Mouse (Mus musculus) fibroblast of lung, adult 2 months (primary cell): ENCODE data around the gene Prr13.

Source experiments
- DNase-seq: peaks from one replicate; pipeline ENCODE4 v3.0.0-alpha.2; 2011; ENCODE audit warnings: low read depth

The Prr13 gene

GRCm38 (mm10) chr15:102460971-102461370 lies 2.1 kb downstream of the Prr13 start:
- no peak for DNase-seq

DNA sequence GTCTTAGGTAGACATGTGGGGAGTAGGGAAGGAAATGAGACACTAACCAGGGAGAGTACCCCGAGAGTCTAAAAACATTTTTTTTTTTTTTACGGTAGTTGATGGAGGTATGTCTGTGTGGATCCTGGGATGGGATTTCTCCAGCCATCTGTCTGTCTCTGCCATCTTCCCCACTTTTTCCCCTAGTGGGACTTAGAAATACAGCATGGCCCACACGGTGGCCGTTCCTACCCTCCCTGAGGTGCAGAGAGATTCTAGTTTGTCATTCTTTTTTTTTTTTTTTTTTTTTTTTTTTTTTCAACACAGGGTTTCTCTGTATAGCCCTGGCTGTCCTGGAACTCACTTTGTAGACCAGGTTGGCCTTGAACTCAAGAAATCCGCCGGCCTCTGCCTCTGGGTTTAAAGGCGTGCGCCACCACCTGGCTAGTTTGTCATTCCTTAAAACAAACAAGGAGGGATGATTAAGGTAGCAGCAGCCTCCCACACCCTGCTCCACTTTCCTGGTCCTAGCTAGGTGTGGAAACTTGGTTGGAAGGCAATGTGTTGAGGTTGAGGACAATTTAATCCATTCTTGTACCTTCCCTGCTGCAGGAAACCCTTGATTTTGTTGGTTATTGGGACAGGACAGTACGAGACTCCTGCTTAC lies 2.7 kb downstream of the Prr13 start:
- DNase-seq = no peak

- no peak for DNase-seq
These were observed 4.8 kb downstream of the Prr13 start for GRCm38 (mm10) chr15:102463666-102464065.

DNA sequence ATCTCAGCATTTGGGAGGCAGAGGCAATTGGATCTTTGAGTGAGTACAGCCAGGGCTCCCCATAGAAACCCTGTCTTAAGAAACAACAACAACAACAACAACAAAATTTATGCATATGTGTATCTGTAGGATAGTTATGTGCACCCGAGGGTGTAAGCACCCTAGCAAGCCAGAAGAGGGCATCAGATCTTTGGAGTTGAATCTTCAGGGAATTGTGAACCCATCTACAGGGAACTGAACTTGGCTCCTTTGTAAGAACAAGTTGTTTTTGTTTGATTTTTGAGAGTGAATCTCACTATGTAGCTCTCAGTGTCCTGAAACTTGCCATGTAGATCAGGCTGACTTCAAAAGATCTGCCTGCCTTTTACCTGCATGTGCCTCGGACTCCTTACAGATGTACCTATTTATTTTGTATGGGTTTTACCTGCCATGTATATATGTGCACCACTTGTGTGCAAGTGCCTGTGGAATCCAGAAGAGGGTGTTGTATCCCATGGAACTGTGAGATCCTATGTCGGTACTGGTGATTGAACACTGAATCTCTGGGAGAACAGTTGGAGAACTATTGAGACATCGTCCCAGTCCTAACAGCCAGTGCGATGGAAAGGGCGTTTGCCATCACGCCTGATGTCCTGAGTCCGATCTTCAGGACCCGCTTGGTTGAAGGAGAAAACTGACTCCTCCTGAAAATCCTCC lies 10.0 kb downstream of the Prr13 start:
- DNase-seq = no peak

DNA sequence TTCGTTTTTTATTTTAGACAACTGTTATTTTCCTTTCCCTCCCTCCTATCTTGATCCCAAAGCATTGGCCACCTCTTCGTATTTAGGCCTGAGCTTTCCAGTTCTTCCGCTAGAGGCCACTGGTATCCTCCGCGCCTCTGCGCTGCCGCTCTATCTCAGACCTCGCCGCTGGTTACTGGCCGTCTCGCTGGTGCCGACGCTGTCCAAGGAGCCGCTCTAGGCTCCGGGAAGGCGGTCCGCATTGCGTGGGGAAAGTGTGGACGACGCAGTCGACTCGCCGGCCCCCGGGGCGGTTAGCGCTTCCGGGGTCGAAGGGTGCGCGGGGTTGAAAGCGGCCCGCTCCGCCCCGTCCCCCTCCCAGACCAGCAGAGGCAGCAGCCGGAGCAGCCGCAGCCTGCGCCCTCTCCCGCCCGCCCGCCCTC lies 11.4 kb downstream of the Prr13 start, which contains the start of gene Pcbp2:
Gene Pcbp2 (plus strand): TSS at position 357 of the 422 bp plus-strand sequence.
- peak; percentile 94 for DNase-seq

GRCm38 (mm10) chr15:102470605-102471294 lies 11.9 kb downstream of the Prr13 start:
- no peak for DNase-seq

DNA sequence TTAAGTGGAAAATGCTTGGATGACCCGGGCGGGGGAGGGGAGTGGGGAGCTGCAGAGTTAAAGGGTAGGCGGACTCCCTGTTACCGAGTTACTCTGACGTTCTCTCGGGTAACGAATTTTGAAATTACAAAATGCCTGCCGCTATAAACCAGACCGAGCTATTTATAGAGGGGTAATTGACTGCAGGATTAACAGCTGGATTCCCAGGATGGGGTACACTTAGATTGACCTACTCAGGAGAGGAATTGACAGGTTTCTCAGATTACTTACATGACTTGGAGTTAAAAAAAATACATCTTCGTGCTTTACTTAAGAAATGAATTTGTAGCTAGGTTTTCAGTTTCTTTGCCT lies 12.4 kb downstream of the Prr13 start:
- DNase-seq = no peak

GRCm38 (mm10) chr15:102471727-102472126 lies 12.9 kb downstream of the Prr13 start:
- no peak for DNase-seq

DNA sequence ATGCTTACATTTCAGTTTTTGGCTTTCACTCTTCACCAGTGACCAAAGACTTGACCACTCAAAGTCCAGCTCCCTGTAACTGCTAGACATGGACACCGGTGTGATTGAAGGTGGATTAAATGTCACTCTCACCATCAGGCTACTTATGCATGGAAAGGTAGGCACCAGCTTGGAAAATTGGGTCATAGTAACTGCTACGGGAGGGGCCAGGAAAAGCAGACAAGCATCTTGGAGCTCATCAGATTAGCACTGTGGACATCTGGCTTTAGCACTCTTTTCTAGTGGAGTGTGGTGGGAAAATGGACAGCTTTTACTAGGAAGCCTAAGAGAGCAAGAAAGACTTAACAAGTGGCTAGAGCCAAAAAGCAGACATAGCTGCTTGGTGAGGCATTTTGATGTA lies 14.4 kb downstream of the Prr13 start:
- DNase-seq = no peak

GRCm38 (mm10) chr15:102474520-102474919 lies 15.7 kb downstream of the Prr13 start:
- DNase-seq = no peak

DNA sequence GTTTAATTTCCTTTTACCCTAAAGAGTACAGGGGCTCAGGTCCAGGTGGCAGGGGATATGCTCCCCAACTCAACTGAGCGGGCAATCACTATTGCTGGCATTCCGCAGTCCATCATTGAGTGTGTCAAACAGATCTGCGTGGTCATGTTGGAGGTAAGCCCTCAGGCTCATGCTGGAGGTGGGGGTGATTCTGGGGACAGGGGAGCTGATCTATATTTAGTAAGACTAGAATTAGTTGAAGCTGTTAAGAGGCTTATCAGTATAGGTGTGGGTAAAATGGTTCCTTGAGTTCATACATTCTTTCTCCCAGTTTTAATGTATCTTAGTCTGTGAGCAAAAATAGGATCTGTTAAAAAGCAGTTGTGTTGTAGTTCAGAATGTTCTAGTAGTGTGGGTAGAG lies 24.3 kb downstream of the Prr13 start:
- DNase-seq = no peak

DNA sequence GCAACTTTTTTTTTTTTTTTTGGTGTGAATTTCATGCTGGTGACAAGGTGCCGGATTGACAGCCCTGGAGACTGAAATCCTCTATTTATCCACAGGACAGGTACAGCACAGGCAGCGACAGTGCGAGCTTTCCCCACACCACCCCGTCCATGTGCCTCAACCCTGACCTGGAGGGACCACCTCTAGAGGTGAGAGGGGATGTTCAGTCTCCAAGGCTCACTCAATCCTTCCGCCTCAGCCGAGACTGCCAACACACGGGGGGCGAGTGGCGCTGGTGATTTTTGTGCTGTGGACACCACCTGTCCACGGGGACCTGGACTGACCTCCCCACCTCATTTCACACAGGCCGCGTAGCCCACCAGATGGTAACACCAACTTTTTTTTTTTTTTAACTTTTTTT lies 27.0 kb downstream of the Prr13 start:
- DNase-seq = no peak

DNA sequence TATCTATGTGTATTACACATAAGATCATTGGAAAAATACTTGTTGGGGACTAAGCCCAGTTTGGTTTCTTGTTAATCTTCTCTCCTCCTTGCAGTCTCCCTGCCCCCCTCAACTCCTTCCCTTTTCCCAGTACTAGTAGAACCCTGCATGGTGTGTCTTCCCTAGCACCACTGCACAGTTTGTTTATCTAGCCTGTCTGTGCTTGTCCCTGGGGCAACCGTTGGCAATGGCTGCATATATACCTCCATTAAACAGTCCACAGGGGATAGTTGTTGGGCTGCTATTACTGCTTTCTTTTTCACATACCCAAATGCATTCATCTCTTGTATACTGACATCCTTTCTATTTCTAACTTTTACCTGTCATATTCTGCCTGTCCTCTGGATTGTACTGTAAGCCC lies 28.8 kb downstream of the Prr13 start:
- no peak for DNase-seq

DNA sequence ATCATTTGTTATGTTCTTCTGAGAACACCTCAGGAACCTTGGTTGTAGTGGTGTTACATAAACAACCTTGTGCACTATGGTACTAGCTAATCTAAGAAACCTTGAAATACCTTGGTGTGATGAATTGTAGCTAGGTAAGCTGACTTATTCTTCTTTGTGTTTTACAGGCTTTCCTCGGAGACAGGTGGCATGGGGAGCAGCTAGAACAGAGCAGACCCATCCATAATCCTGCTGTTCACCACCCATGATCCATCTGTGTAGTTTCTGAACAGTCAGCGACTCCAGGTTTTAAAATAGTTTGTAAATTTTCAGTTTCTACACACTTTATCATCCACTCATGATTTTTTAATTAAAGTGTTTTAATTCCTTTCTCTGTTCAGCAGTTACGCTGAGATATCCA lies 39.5 kb downstream of the Prr13 start:
- no peak for DNase-seq

DNA sequence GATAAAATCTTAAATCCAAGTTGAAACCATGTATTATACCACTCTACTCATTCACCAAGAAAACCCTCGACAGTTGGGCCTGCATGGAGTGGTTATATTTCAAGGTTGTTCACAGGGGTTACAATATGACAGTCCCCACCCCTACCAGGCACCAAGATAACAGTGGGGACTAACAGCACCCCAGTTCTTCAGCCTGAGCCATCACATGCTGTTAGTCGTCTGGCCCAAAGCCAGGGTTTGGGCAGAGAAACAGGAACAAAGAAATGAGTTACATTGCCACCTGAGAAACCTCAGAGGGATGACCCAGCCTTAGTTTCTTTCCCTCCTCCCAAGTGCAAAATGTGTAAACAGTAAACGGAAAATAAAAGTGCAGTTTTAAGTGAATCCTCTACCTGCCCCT lies 40.5 kb downstream of the Prr13 start:
- DNase-seq = no peak

GRCm38 (mm10) chr15:102499851-102500250 lies 41.0 kb downstream of the Prr13 start:
- DNase-seq = no peak

- no peak for DNase-seq
These were observed 41.7 kb downstream of the Prr13 start for GRCm38 (mm10) chr15:102500479-102500878.

GRCm38 (mm10) chr15:102501084-102501814 lies 42.4 kb downstream of the Prr13 start:
- DNase-seq = no peak

GRCm38 (mm10) chr15:102502254-102502840 lies 43.5 kb downstream of the Prr13 start:
- no peak for DNase-seq

DNA sequence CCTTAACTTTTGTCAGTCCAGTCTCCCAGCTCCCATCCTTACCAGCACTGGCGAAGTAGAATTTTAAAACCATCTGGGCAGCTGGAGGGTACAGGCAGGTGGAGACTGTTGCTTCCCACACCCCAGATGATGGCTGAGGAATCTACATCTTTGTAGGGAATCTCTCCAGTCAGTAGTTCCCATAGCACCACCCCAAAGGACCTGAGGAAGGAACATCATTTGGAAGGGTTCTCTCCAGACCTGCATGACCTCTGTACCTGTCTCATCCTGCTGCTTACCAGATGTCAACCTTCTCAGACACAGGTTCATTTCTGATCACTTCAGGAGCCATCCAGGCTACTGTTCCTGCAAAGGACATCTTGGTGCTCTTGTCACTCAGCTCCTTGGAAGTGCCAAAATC lies 44.6 kb downstream of the Prr13 start, which contains the start of gene Gm10337:
Gene Gm10337 (plus strand): TSS at position 276 of the 400 bp plus-strand sequence.
- DNase-seq = no peak

DNA sequence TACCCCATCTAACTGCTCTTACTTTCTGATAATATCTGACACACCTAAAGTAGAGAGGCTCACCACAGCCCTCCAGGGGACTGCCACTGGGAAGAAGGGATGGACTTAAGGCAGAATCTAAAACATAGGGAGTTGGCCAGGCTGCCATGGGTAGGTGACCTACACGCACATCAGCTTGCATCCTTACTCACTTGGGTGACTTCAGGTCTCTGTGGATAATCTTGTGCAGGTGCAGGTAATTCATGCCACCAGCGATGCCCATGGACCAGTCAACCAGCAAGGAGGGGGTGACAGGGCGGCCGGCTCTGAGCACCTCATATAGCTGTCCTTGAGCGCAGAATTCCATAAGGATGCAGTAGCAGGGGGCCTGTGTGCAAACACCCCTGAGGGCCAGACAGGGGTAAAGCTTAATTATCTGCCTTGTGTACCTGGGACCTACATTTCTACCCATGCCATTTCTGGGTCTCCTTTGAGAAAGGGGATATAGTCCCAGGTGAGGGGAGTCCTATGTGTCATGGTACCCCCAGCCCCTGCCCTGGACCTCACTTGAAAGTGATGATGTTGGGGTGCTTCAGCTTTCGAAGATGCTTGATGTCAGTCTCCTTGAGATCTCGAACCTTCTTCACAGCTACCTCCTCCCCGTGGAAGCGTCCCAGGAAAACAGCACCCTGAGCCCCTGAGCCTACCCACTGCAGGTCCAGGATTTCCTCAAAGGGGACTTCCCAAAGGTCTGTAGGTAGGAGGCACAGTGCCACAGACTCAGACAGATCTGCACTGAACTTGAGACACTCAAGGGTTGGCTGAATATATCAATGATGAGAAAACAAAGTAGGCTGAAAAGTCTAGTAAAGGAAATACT lies 45.3 kb downstream of the Prr13 start:
- no peak for DNase-seq
